Mouse (Mus musculus) 3134 (cell line): ENCODE measurements around the gene Bcr.

Source experiments
- DNase-seq: peaks from one replicate; pipeline ENCODE4 v3.0.0-alpha.2; 2011; ENCODE audit warnings: low spot score; ENCODE audit not compliant: insufficient read length; ENCODE audit errors: extremely low read depth

Gene Bcr

GRCm38 (mm10) chr10:75093252-75093987 is 33.0 kb downstream of the Bcr start:
- DNase-seq = no peak

GRCm38 (mm10) chr10:75094338-75094737 is 33.9 kb downstream of the Bcr start:
- DNase-seq = no peak

GRCm38 (mm10) chr10:75095216-75095615 is 34.8 kb downstream of the Bcr start:
- no peak for DNase-seq

- no peak for DNase-seq
These were observed 38.2 kb downstream of the Bcr start for GRCm38 (mm10) chr10:75098446-75099183.

- DNase-seq = no peak
These were observed 39.9 kb downstream of the Bcr start for GRCm38 (mm10) chr10:75100298-75100697.

- DNase-seq = no peak
These were observed 43.1 kb downstream of the Bcr start for GRCm38 (mm10) chr10:75103502-75103901.

GRCm38 (mm10) chr10:75104191-75105098 is 44.1 kb downstream of the Bcr start:
- DNase-seq = peak; percentile 85

- DNase-seq = peak; percentile 86
These were observed 44.7 kb downstream of the Bcr start for GRCm38 (mm10) chr10:75105099-75105461.

- DNase-seq = no peak
These were observed 45.3 kb downstream of the Bcr start for GRCm38 (mm10) chr10:75105687-75106086.

GRCm38 (mm10) chr10:75106940-75107381 is 46.6 kb downstream of the Bcr start:
- DNase-seq = no peak

- DNase-seq = no peak
These were observed 47.7 kb downstream of the Bcr start for GRCm38 (mm10) chr10:75108092-75108491.

GRCm38 (mm10) chr10:75111446-75112201 is 51.2 kb downstream of the Bcr start:
- DNase-seq = no peak

GRCm38 (mm10) chr10:75112405-75112804 is 52.0 kb downstream of the Bcr start:
- DNase-seq = no peak

GRCm38 (mm10) chr10:75113620-75114019 is 53.2 kb downstream of the Bcr start:
- DNase-seq = no peak

- no peak for DNase-seq
These were observed 54.8 kb downstream of the Bcr start for GRCm38 (mm10) chr10:75115240-75115639.

GRCm38 (mm10) chr10:75116842-75117457 is 56.6 kb downstream of the Bcr start:
- peak; percentile 22 for DNase-seq

- no peak for DNase-seq
These were observed 58.1 kb downstream of the Bcr start for GRCm38 (mm10) chr10:75118444-75118843.

GRCm38 (mm10) chr10:75119396-75119795 is 59.0 kb downstream of the Bcr start:
- no peak for DNase-seq

GRCm38 (mm10) chr10:75120176-75120575 is 59.8 kb downstream of the Bcr start:
- DNase-seq = no peak

- peak; percentile 82 for DNase-seq
These were observed 60.6 kb downstream of the Bcr start for GRCm38 (mm10) chr10:75121028-75121427.
